Mouse (Mus musculus): ENCODE measurements at regions not wholly inside any gene's neighbourhood (a gene's known extent, or its start where the extent isn't known, plus 50 kb on each side); places are given as distances from the start of the nearest gene placed in this dataset.

- DNase-seq (ENCODE audit: low spot score), result no peak
These were observed 97.8 kb upstream of the Parp11 start for GRCm38 (mm10) chr6:127348770-127349409.

DNA sequence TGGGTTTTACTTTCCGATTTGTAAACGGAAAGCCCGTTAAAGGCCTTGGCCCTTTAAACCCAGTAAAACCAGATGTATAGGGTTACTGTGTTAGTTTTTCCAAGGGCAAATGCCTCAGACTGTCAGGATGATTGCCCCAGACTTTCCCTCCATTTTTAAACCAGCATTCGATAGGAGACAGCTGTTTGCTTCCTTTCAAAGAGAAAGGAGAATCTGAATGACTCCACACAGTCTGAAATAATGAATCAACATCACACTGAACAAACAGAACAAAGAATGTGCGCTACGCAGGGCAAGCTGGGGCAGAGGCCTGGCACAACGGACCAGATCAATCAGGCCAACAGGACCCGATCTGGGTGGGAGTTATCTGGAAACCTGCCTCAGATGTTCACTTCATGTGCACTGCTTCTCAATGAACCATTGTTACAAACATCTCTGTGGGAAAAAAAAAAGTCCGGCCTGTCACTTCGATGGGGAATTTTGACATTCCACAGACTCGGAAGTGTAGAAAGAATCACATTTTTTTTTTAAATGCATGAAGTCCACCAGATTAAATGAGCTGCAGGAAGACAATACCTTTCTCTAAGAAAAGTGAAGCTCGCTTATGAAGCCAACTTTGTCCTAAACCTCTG is 97.0 kb upstream of the Parp11 start:
- DNase-seq (ENCODE audit: low spot score), result no peak

GRCm38 (mm10) chr6:127351691-127352090 is 94.9 kb upstream of the Parp11 start:
- DNase-seq (ENCODE audit: low spot score), result no peak

GRCm38 (mm10) chr6:127355112-127355511 is 91.5 kb upstream of the Parp11 start:
- DNase-seq (ENCODE audit: low spot score), result no peak

- DNase-seq (ENCODE audit: low spot score), result no peak
These were observed 90.2 kb upstream of the Parp11 start for GRCm38 (mm10) chr6:127356442-127356841.

GRCm38 (mm10) chr6:127358805-127359204 is 87.8 kb upstream of the Parp11 start:
- DNase-seq (ENCODE audit: low spot score), result no peak

GRCm38 (mm10) chr6:127359391-127359874 is 87.2 kb upstream of the Parp11 start:
- DNase-seq (ENCODE audit: low spot score), result no peak

- DNase-seq (ENCODE audit: low spot score), result no peak
These were observed 84.5 kb upstream of the Parp11 start for GRCm38 (mm10) chr6:127362166-127362565.

DNA sequence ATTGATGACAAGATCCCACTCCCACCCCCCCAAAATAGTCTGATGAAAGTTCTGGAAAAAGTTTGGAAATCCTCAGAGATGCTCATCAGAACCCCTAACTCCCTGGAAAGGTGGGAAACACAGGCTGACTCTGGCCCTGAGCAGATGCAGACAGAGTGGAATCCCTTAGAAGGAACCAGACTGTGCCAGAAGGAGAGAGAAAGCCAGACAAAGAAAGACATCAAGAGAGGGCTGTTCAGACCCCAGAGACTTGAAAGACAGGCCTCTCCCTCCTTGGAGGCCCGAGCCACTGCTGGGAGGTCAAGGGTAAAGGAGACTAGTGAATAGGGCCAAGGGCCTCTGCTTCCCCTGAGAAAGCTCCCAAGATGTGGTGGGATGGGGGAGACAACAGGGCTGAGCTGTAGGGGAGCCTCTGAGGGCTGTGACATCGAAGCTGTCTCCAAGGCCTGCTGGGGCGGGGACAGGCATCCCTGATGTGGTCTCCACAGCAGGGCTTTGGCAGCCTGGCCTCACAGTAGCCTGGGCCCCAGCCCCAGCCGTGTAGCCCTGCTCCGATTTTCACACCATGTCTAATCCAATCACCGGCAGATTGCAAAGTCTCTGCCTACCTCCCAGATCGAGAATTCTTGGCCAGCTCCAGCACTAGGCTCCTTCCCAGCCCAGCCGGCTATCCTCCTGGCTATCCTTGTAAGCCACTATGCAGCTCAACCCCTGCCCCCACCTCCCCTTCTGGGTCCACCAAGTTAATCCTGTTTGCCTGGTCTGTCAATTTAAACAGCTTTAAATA is 83.5 kb upstream of the Parp11 start:
- no peak for DNase-seq (ENCODE audit: low spot score)

- DNase-seq (ENCODE audit: low spot score), result no peak
These were observed 82.6 kb upstream of the Parp11 start for GRCm38 (mm10) chr6:127363871-127364590.

DNA sequence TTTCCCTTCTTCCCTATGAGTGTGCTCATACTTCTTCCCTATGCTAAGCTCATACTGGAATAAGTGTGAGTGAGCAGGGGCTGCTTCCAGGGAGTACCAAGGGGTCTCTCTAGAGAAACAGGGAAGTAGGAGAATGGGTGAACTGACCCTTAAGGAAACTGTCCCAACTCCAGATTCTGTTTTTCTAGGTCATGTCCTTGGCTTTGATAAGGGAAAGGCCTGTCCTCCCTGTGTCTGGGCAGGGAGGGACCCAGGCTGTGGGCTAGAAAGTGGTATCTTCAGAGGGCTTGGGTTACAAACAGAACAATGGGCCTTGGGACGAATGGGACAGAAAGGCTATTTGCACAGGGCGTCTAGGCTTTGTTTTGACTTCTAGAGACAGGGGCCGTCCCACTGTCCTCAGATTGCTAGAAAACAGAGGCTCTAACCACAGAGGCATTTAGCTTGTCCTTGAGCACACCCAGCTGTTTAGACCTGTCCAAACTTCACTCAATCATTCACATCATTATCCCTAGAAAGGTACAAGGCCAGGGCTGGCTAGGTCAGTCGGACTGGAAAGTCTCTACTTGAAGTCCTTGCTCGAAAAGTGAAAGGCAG is 82.0 kb upstream of the Parp11 start:
- DNase-seq (ENCODE audit: low spot score), result no peak

GRCm38 (mm10) chr6:127365246-127365645 is 81.4 kb upstream of the Parp11 start:
- no peak for DNase-seq (ENCODE audit: low spot score)

DNA sequence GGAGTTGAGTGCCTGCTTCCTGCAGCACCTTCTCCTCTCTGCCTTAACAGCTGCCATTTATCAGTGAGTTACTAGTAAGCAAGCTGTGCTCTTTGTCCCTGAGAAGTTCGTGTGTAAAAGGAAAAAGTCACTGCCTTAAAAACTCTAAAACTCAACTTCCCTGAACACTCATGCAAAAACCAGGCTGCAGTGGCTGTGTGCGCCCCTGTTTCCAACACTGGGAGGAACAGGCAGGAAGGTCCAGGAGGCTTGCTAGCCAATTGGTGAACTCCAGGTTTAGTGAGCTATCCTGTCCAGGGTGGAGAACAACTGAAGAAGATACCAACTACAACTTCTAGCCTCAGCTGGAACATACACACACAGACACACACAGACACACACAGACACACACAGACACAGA is 81.0 kb upstream of the Parp11 start:
- DNase-seq (ENCODE audit: low spot score), result no peak

- DNase-seq (ENCODE audit: low spot score), result no peak
These were observed 73.6 kb upstream of the Parp11 start for GRCm38 (mm10) chr6:127373052-127373451.

GRCm38 (mm10) chr6:127373797-127374463 is 72.7 kb upstream of the Parp11 start:
- no peak for DNase-seq (ENCODE audit: low spot score)

GRCm38 (mm10) chr6:127374464-127375143 is 72.0 kb upstream of the Parp11 start:
- DNase-seq (ENCODE audit: low spot score), result no peak

DNA sequence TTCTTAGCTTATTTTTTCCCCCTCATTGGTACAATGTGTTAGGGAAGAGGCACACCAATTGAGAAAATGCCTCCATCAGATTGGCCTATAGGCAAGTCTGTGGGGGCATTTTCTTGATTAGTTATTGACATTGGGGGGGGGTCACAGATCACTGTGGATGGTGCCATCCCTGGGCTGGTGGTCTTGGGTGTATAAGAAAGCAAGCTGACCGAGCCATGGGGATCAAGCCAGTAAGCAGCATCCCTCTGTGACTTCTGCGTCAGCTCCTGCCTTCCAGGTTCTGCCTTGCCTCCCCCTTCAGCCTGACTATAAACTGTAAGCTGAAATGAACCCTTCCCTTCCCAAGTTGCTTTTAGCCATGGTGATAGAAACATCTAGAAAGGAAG is 71.5 kb upstream of the Parp11 start:
- DNase-seq (ENCODE audit: low spot score), result no peak

DNA sequence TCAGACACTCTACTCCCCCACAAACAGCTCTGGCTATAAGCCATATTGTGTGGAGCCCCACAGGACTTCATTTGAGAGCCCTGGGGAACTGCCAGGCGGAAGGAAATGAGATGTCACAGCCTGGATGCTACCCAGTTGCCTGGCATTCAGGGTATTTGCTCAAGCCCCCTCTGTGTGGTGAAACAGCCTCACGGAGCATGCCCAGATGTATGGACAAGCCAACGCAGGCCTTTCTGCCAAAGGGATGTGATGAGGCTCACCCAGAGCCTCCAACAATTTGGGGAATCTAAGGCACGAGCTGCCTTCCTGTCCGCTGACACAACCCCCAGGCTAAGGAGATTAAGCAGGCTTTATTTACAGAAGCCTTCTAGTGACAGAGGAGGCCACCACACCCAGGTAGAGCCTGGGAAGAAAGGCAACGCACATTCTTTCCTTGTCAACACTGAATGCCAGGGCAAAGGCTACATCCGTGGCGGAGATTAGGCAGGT is 70.9 kb upstream of the Parp11 start:
- DNase-seq (ENCODE audit: low spot score), result no peak

DNA sequence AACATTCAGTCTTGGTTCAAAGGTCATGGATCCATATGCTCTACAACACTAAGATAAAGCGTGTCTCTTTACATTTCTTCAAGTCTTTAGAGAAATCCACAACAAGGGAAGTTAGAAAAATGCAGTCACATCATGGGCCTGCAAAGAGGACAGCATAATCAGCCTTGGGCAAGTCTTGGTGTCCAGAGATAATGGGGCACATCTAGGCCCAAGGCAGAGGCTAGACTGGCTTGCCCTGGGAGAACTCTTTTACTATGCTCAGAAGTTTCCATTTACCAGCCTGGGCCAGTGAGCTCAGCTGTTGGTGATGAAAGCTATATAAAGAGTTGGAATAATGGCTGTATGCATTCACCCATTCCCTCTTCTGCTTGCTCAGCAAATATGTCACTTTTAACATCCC is 67.9 kb upstream of the Parp11 start:
- no peak for DNase-seq (ENCODE audit: low spot score)

- DNase-seq (ENCODE audit: low spot score), result no peak
These were observed 67.1 kb upstream of the Parp11 start for GRCm38 (mm10) chr6:127379511-127379910.

Measured in urinary bladder, adult 2 months (tissue).